Comparison of ENCODE assay signal across 23 mouse cellular contexts in the genomic region with DNA sequence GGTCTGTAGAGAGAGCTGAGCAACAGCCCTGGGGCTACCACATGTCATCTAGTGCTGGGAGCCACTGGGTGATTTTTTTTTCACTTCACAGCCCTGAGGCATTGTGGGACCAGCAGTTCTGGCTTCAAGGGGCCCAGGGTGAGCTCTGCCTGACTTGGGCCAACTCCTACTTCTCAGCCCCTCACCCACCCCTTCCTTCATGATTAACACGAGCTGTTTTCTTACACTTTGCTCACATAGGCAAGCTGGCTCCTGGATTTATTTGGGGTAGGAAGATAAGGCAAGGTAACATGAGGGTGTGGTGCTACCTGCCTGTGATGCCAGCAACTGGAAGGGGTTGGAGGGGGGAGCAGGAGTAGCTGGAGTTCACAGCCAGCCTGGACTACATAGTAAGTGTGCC. TPM values are rescaled to one million over a fixed set of nuclear protein-coding genes. Genes with fewer than 3 reads are reported as not detected.
"Had no signal": no experiment of that assay in that cellular context is flagged by ENCODE, and none has a peak within 500 bp of the region (broad histone marks: within the 10 kb centered on the region; RNA-seq: fewer than 3 reads in every experiment).

No protein-coding gene starts in this region.

- H3K27ac ChIP-seq: liver, embryonic 15.5 days; lung, embryonic 15.5 days; macrophage; midbrain, embryonic 13.5 days; midbrain, embryonic 15.5 days; neural tube, embryonic 13.5 days; neural tube, embryonic 15.5 days had no signal

- H3K4me3 ChIP-seq: liver, embryonic 15.5 days; lung, embryonic 15.5 days; megakaryocyte, embryonic 14.5 days; midbrain, embryonic 13.5 days; midbrain, embryonic 15.5 days; neural tube, embryonic 13.5 days; neural tube, embryonic 15.5 days had no signal

- H3K4me2 ChIP-seq: liver, embryonic 15.5 days; lung, embryonic 15.5 days; midbrain, embryonic 11.5 days; midbrain, embryonic 13.5 days; midbrain, embryonic 15.5 days; neural tube, embryonic 13.5 days; neural tube, embryonic 15.5 days had no signal

- DNase-seq: liver, postnatal 0 days; lung, adult 2 months; lung, postnatal 14 days; lung, postnatal 36 days; retina, postnatal 1 day; right cerebral cortex, adult 18-20 months; right cerebral cortex, postnatal 25 days; right cerebral cortex, postnatal 4 days; spleen, adult 18-20 months; thymus, adult 18-20 months; thymus, postnatal 14 days; thymus, postnatal 36 days had no signal

- ATAC-seq: liver, postnatal 0 days; lung, postnatal 0 days; midbrain, embryonic 13.5 days; midbrain, embryonic 15.5 days had no signal

- H3K36me3 ChIP-seq: liver, embryonic 15.5 days; lung, embryonic 15.5 days; midbrain, embryonic 13.5 days; midbrain, embryonic 15.5 days; neural tube, embryonic 13.5 days; neural tube, embryonic 15.5 days had no signal

- H3K9ac ChIP-seq: liver, embryonic 15.5 days; liver, postnatal 0 days; lung, embryonic 15.5 days; midbrain, embryonic 13.5 days; midbrain, embryonic 15.5 days; neural tube, embryonic 13.5 days; neural tube, embryonic 15.5 days had no signal

- H3K27me3 ChIP-seq: lung, embryonic 15.5 days; midbrain, embryonic 13.5 days; midbrain, embryonic 15.5 days had no signal

- H3K9me3 ChIP-seq: liver, embryonic 15.5 days; lung, embryonic 15.5 days; megakaryocyte, embryonic 14.5 days; midbrain, embryonic 13.5 days; midbrain, embryonic 15.5 days; neural tube, embryonic 13.5 days; neural tube, embryonic 15.5 days had no signal

- H3K4me1 ChIP-seq: lung, embryonic 15.5 days; midbrain, embryonic 13.5 days; midbrain, embryonic 15.5 days; neural tube, embryonic 13.5 days; neural tube, embryonic 15.5 days had no signal

RNA-seq across cellular contexts. Expression of a gene that starts 27.5 kb away (rescaled TPM):
- total RNA-seq: megakaryocyte progenitor cell, adult 5-6 weeks had no signal
- polyA plus RNA-seq: macrophage had no signal
